Mouse (Mus musculus) forebrain, postnatal 0 days (tissue): ENCODE results near the gene Lmx1a. TPM values are rescaled to one million over a fixed set of nuclear protein-coding genes. Genes with fewer than 3 reads are reported as not detected.

Experiments
- ATAC-seq: fragments of 200-750 bp; cut with Nextera tagmentation; 2 replicates; pipeline ENCODE4 v1.8.0; 2017; ENCODE audit warnings: mild to moderate bottlenecking, moderate library complexity
- DNase-seq: peaks from one replicate; pipeline ENCODE4 v3.0.0-alpha.2; 2015
- H3K27ac ChIP-seq: fragments of 300-500 bp; sonication (generic); 2 replicates; pipeline ENCODE4 v1.5.1; 2014; ENCODE audit warnings: low read depth, mild to moderate bottlenecking, antibody characterized with exemption, low read length, moderate library complexity, mixed read lengths
- H3K27me3 ChIP-seq: fragments of 300-500 bp; sonication (generic); 2 replicates; pipeline ENCODE4 v1.6.1; 2014; ENCODE audit warnings: mild to moderate bottlenecking, low read length, mixed read lengths; ENCODE audit not compliant: insufficient read depth
- H3K36me3 ChIP-seq: fragments of 300-500 bp; sonication (generic); 2 replicates; pipeline ENCODE4 v1.6.1; 2014; ENCODE audit warnings: mild to moderate bottlenecking, moderate library complexity; ENCODE audit not compliant: insufficient read depth
- H3K4me1 ChIP-seq: fragments of 300-500 bp; sonication (generic); 2 replicates; pipeline ENCODE4 v1.6.1; 2014; ENCODE audit warnings: antibody characterized with exemption; ENCODE audit not compliant: insufficient read depth
- H3K4me2 ChIP-seq: fragments of 300-500 bp; sonication (generic); 2 replicates; pipeline ENCODE4 v1.6.1; 2014; ENCODE audit warnings: low read depth, mild to moderate bottlenecking, moderate library complexity
- H3K4me3 ChIP-seq: fragments of 300-500 bp; sonication (generic); 2 replicates; pipeline ENCODE4 v1.5.1; 2014; ENCODE audit warnings: low read depth, low read length, mixed read lengths
- H3K9ac ChIP-seq: fragments of 300-500 bp; sonication (generic); 2 replicates; pipeline ENCODE4 v1.6.1; 2014; ENCODE audit warnings: mild to moderate bottlenecking
- H3K9me3 ChIP-seq: fragments of 300-500 bp; sonication (generic); 2 replicates; pipeline ENCODE4 v1.6.1; 2016; ENCODE audit warnings: low read length
- CTCF ChIP-seq: sonication (generic); IDR thresholded peaks from 2 replicates; pipeline ENCODE4 v1.5.1; 2016; ENCODE audit warnings: antibody characterized with exemption, control low read depth, low read depth
- WGBS: fragments of 180-500 bp; shearing (Covaris S2); extraction: QIAGEN DNeasy Blood & Tissue Kit; methylation state at CpG from one replicate; pipeline ENCODE4 v1.1.7; 2014; 5-methylcytosine and 5-hydroxymethylcytosine counted together
- polyA plus RNA-seq: library from polyadenylated mRNA; unstranded; fragments of >200 nt; fragmentation: Nextera tagmentation; extraction: Ambion mirVana; gene quantifications from 2 replicates; pipeline ENCODE4 v1.2.1, GENCODE M21; 2015
- total RNA-seq: library from RNA; depleted of rRNA; stranded (reverse); fragments of >200 nt; gene quantifications from 2 replicates; pipeline ENCODE4 v1.2.3, GENCODE M21; 2014

Lmx1a gene
- total and polyA plus RNA-seq, 2 experiments from 2014 or later = 1.5 to 5.2 TPM

DNA sequence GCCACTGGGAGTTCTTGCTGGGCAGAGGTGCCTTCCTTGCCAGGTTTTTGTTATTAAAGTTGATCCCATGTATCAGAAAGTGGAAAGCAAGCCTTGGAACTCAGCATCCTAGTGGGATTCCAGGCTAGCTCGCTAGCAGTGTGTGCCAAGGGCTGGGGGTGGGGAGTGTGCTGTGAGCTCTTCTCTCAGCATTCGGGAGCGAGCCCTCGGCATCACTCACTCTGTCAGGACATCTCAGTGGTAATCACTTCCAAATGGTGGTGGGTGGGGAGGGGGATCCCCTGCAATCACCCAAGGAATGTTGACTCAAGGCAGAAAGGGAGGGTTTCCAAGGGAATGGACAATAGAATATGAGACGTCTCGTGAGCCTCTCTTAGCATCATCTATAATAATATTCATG, 45.4 kb downstream of the Lmx1a start:
- no peak for ATAC-seq
- no peak for DNase-seq
- 13% methylated on average over 6 of the region's 6 CpGs for WGBS
- H3K9me3 ChIP-seq = no peaks in the 10 kb centered on the region
- no peak overlapping the region for H3K4me2 ChIP-seq
- H3K27me3 ChIP-seq = no peaks in the 10 kb centered on the region
- no peaks in the 10 kb centered on the region for H3K4me1 ChIP-seq
- no peak for TF ChIP-seq CTCF
- H3K4me3 ChIP-seq = no peak overlapping the region
- no peaks in the 10 kb centered on the region for H3K36me3 ChIP-seq
- no peak overlapping the region for H3K27ac ChIP-seq
- H3K9ac ChIP-seq = no peak overlapping the region

DNA sequence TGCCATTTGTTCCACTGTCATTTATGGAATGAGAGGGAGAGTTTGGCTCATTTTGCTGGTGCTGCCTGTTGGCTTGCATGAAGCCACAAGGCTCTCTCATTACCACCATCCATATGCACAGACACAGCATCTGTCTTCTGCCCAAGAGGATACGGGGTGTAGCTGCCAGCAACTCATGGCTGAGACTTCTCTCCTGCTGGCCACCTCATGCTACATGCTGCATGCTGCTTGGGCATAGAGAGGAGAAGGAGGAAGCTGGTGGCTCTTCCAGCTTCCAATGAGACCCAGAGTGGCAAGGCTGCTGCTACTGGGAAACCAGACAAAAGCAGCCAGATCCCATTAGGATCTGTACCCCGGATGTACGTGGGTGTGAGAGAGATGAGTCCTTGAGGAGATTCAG, 47.8 kb downstream of the Lmx1a start:
- DNase-seq (peak; percentile 47), ATAC-seq (peak; percentile 82)
- Histone ChIP-seq H3K27me3 (no peaks in the 10 kb centered on the region), H3K4me3 (no peak overlapping the region), H3K9me3 (no peaks in the 10 kb centered on the region), H3K36me3 (no peaks in the 10 kb centered on the region), H3K9ac (no peak overlapping the region), H3K27ac (no peak overlapping the region), H3K4me1 (no peaks in the 10 kb centered on the region), H3K4me2 (no peak overlapping the region)
- TF ChIP-seq CTCF = no peak
- 57% methylated on average over 3 of the region's 3 CpGs for WGBS

DNA sequence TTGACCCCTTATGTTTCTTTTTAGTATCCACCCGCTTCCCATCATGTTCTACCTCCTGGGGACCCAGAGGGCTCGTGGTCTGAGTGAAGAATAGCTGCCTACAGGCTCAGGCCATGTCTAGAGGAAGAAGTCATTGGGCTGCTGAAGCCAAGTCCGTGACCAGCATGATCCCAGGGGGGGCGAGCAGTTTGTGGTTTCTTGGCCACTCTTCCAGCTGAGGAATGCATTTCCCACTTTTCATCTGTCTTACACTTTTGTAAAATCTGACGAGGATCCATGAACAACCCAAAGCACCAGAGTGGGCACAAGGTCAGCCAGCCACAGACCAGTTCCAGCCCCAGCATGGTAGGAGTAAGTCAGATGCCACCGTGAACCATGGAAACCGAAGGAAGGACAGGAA, 50.2 kb downstream of the Lmx1a start:
- H3K36me3 ChIP-seq = no peaks in the 10 kb centered on the region
- H3K4me2 ChIP-seq = no peak overlapping the region
- DNase-seq (no peak), ATAC-seq (no peak)
- no peak overlapping the region for H3K4me3 ChIP-seq
- H3K27me3 ChIP-seq = no peaks in the 10 kb centered on the region
- no peaks in the 10 kb centered on the region for H3K4me1 ChIP-seq
- H3K9ac ChIP-seq = no peak overlapping the region
- no peak for TF ChIP-seq CTCF
- 84% methylated on average over 7 of the region's 7 CpGs for WGBS
- H3K9me3 ChIP-seq = no peaks in the 10 kb centered on the region
- no peak overlapping the region for H3K27ac ChIP-seq

DNA sequence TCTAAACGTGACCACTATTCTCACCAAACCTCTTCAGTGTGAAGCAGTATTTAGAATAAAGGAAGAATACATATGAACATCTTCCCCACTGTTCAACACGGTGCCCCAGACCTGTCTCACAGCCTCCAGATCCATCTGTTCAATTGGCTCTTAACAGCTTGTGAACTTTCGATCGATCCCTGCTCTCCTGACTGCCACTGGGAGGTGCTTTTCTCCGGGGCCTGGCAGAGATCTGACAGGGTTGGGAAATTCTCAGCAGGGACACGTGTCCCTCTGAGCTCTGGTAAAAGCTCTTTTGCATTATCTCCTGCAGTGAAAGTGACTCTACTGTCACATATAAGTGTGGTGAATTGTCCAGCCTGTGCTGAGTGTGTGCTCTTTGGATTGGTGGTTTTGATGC, 57.6 kb downstream of the Lmx1a start:
- DNase-seq (no peak), ATAC-seq (no peak)
- H3K27me3 ChIP-seq = no peaks in the 10 kb centered on the region
- H3K4me2 ChIP-seq = no peak overlapping the region
- no peak overlapping the region for H3K9ac ChIP-seq
- no peaks in the 10 kb centered on the region for H3K4me1 ChIP-seq
- no peaks in the 10 kb centered on the region for H3K9me3 ChIP-seq
- H3K4me3 ChIP-seq = no peak overlapping the region
- 41% methylated on average over 6 of the region's 6 CpGs for WGBS
- TF ChIP-seq CTCF = no peak
- H3K27ac ChIP-seq = no peak overlapping the region
- H3K36me3 ChIP-seq = no peaks in the 10 kb centered on the region

DNA sequence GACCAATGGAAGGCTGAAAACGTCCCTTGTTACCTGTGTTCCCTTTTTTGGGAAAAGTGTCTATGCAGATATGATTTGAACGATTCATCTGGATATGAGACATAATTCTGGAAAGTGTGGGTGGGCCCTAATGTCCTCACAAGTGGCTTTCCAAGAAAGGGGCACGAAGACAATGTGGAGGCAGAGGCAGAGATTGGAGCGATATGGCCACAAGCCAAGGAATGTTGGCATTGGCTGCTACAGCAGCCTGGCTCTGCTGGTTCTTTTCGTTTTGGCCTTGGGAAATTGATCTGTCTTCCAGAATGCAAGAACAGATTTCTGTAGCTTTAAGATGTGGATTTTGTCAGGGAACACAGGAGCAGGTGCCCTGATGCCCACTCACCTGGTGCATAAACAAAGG, 63.6 kb downstream of the Lmx1a start:
- no peaks in the 10 kb centered on the region for H3K4me1 ChIP-seq
- no peak overlapping the region for H3K9ac ChIP-seq
- ATAC-seq = no peak
- no peaks in the 10 kb centered on the region for H3K9me3 ChIP-seq
- no peak for DNase-seq
- no peak for TF ChIP-seq CTCF
- no peak overlapping the region for H3K4me3 ChIP-seq
- no peak overlapping the region for H3K4me2 ChIP-seq
- H3K27ac ChIP-seq = no peak overlapping the region
- 44% methylated on average over 5 of the region's 5 CpGs for WGBS
- H3K36me3 ChIP-seq = no peaks in the 10 kb centered on the region
- no peaks in the 10 kb centered on the region for H3K27me3 ChIP-seq

DNA sequence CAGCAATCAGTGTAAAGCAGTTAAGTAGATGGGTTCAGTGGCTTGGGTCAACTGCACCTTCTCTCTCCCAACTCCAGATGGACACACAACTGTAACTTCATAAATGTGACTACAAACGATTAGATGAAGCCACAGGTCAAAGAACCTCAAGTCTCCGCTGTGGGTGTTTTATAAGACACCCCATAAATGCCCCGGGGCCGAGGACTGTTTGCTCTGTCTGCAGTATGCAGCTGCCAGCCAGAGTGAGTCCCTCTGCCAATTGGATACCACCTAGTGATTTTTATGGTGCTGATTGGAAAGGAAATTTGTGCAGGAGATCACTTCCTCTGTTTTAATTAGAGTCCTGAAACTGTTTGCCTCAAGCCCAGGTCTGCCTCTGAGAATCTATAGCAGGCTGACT, 65.0 kb downstream of the Lmx1a start:
- DNase-seq (no peak), ATAC-seq (no peak)
- Histone ChIP-seq H3K4me3 (no peak overlapping the region), H3K9me3 (no peaks in the 10 kb centered on the region), H3K27ac (no peak overlapping the region), H3K27me3 (no peaks in the 10 kb centered on the region; the same call in 1 of the 2 replicates), H3K4me1 (no peaks in the 10 kb centered on the region), H3K9ac (no peak overlapping the region), H3K4me2 (no peak overlapping the region), H3K36me3 (no peaks in the 10 kb centered on the region)
- TF ChIP-seq CTCF = no peak
- 78% methylated on average over 4 of the region's 4 CpGs for WGBS

DNA sequence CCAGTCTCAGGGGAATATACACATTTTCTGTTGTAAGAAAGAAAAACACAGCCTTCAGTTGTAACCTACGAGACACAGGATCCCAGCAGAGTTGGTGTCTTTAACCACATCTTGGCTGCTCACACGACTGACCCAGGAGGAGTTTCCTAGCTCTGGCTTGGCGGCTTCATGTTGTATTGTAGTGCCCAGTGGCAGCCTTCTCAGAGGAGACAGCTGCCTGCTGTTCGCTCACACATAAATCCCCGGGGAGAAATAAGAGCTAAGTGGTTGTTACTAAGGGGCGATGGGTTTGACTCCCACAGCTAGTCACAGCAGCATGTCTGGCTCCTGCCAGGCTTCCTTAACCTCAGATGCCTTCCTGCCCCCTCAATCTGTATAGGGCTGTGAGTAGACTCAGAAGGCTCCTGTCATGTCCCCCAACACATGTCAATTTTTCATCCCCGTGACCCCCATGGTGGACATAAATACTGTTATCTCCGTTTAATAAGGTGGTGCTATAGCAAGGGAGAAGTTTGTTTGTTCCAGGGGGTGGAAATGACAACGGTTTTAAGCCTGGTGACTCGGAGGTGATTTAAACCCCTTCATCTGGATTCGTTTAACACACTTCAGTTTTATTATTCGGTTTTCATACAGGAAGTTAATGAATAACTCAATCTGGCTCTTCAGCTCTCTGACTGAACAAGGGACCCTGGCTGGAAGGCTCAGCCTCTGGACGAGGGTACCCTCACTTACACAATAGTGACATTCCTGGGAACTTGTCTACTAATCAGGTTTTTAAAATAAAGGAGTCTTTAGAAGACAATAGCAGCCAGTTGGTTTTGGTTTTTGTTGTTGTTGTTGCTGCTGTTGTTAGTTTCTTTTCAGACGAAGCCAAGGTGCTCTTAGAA, 65.8 kb downstream of the Lmx1a start:
- no peaks in the 10 kb centered on the region for H3K9me3 ChIP-seq
- no peak overlapping the region for H3K9ac ChIP-seq
- H3K4me2 ChIP-seq = no peak overlapping the region
- H3K36me3 ChIP-seq = no peaks in the 10 kb centered on the region
- WGBS = 16% methylated on average over 14 of the region's 14 CpGs
- H3K27me3 ChIP-seq = no peaks in the 10 kb centered on the region; the same call in 1 of the 2 replicates
- no peaks in the 10 kb centered on the region for H3K4me1 ChIP-seq
- TF ChIP-seq CTCF = no peak
- DNase-seq (no peak), ATAC-seq (peak; percentile 10; the same call in 1 of the 2 replicates)
- no peak overlapping the region for H3K27ac ChIP-seq
- no peak overlapping the region for H3K4me3 ChIP-seq
